Mouse (Mus musculus) megakaryocyte, adult 5-6 weeks (primary cell): ENCODE results near the gene Gm45717. TPM values are rescaled to one million over a fixed set of nuclear protein-coding genes. Genes with fewer than 3 reads are reported as not detected.

Experiments used
- ATAC-seq: 2 replicates; pipeline ENCODE4 v1.8.0; 2016; ENCODE audit warnings: mild to moderate bottlenecking, inconsistent platforms; ENCODE audit not compliant: poor library complexity, severe bottlenecking
- total RNA-seq, 2 experiments: library from RNA; stranded (forward) in 1 of 2; stranded (reverse) in 1 of 2; fragments of 153-499, 151-499 nt in 1 of 2; fragments of 221-1000, 200-1000 nt in 1 of 2; gene quantifications; 2 replicates each; pipeline versions ENCODE4 v1.2.3 to v1.2.4; 2015 to 2017

Gene Gm45717
- total RNA-seq, 2 experiments from 2014 or later = 0.88 TPM; not detected in 1

GRCm38 (mm10) chr7:140908181-140908580, 47.6 kb downstream of the Gm45717 start:
- ATAC-seq = peak; percentile 14

- no peak for ATAC-seq
These were observed 48.0 kb downstream of the Gm45717 start for GRCm38 (mm10) chr7:140907697-140908096.

GRCm38 (mm10) chr7:140907131-140907530, 48.6 kb downstream of the Gm45717 start:
- ATAC-seq = no peak

GRCm38 (mm10) chr7:140905642-140906081, 50.1 kb downstream of the Gm45717 start:
- ATAC-seq = no peak

- ATAC-seq = peak; percentile 89
These were observed 52.5 kb downstream of the Gm45717 start for GRCm38 (mm10) chr7:140903212-140903611.

GRCm38 (mm10) chr7:140902036-140902875, 53.5 kb downstream of the Gm45717 start:
- no peak for ATAC-seq

GRCm38 (mm10) chr7:140900220-140900619, 55.5 kb downstream of the Gm45717 start, which contains the start of gene Cox8b:
Cox8b (minus strand) TSS chr7:140900446.
- ATAC-seq = no peak

Other genes with a start within 250 kb of the Gm45717 start
- not detected in 2 replicates for gene Cyp2e1, start 192.2 kb downstream of the Gm45717 start, total RNA-seq (2015)
- not detected in 2 replicates for gene Cyp2e1, start 192.2 kb downstream of the Gm45717 start, total RNA-seq (2017)
- 0.21 and 0.69 TPM in 2 replicates for gene Syce1, start 168.1 kb downstream of the Gm45717 start, total RNA-seq (2015)
- 0.15 and 0.73 TPM in 2 replicates for gene Syce1, start 168.1 kb downstream of the Gm45717 start, total RNA-seq (2017)
- 0.16 TPM in 1 of 2 replicates, not detected in the other for gene Zfp941, start 133.8 kb downstream of the Gm45717 start, total RNA-seq (2015)
- gene Zfp941, start 133.8 kb downstream of the Gm45717 start, total RNA-seq (2017) = 0.22 and 0.33 TPM in 2 replicates
- gene Urah, start 120.9 kb downstream of the Gm45717 start, total RNA-seq (2015) = not detected in 2 replicates
- not detected in 2 replicates for gene Urah, start 120.9 kb downstream of the Gm45717 start, total RNA-seq (2017)
- not detected in 2 replicates for gene Scgb1c1, start 110.4 kb downstream of the Gm45717 start, total RNA-seq (2015)
- not detected in 2 replicates for gene Scgb1c1, start 110.4 kb downstream of the Gm45717 start, total RNA-seq (2017)
- gene Odf3, start 108.1 kb downstream of the Gm45717 start, total RNA-seq (2015) = not detected in 2 replicates
- not detected in 2 replicates for gene Odf3, start 108.1 kb downstream of the Gm45717 start, total RNA-seq (2017)
- gene Gm45785, start 99.6 kb downstream of the Gm45717 start, total RNA-seq (2015) = not detected in 2 replicates
- not detected in 2 replicates for gene Gm45785, start 99.6 kb downstream of the Gm45717 start, total RNA-seq (2017)
- gene Ric8a, start 99.0 kb downstream of the Gm45717 start, total RNA-seq (2015) = 41.7 and 44.7 TPM in 2 replicates
- 29.7 and 30.4 TPM in 2 replicates for gene Ric8a, start 99.0 kb downstream of the Gm45717 start, total RNA-seq (2017)
- gene Bet1l, start 98.4 kb downstream of the Gm45717 start, total RNA-seq (2015) = 12.9 and 13.2 TPM in 2 replicates
- gene Bet1l, start 98.4 kb downstream of the Gm45717 start, total RNA-seq (2017) = 15.5 and 37.7 TPM in 2 replicates
- gene Psmd13, start 74.0 kb downstream of the Gm45717 start, total RNA-seq (2015) = 87.5 and 89.5 TPM in 2 replicates
- 165 and 167 TPM in 2 replicates for gene Psmd13, start 74.0 kb downstream of the Gm45717 start, total RNA-seq (2017)
- gene Sirt3, start 73.6 kb downstream of the Gm45717 start, total RNA-seq (2015) = 7.9 and 9.1 TPM in 2 replicates
- 6.7 and 9.5 TPM in 2 replicates for gene Sirt3, start 73.6 kb downstream of the Gm45717 start, total RNA-seq (2017)
- not detected in 2 replicates for gene Cox8b, start 55.5 kb downstream of the Gm45717 start, total RNA-seq (2015)
- not detected in 2 replicates for gene Cox8b, start 55.5 kb downstream of the Gm45717 start, total RNA-seq (2017)
- not detected in 2 replicates for gene Nlrp6, start 35.0 kb downstream of the Gm45717 start, total RNA-seq (2015)
- not detected in 2 replicates for gene Nlrp6, start 35.0 kb downstream of the Gm45717 start, total RNA-seq (2017)
- gene Pgghg, start 14.5 kb downstream of the Gm45717 start, total RNA-seq (2015) = 8.7 and 9.3 TPM in 2 replicates
- 7.8 and 10.2 TPM in 2 replicates for gene Pgghg, start 14.5 kb downstream of the Gm45717 start, total RNA-seq (2017)
- gene Ifitm5, start 5.6 kb downstream of the Gm45717 start, total RNA-seq (2015) = 0.78 and 2.3 TPM in 2 replicates
- gene Ifitm5, start 5.6 kb downstream of the Gm45717 start, total RNA-seq (2017) = 1.3 TPM in 1 of 2 replicates, not detected in the other
- gene Ifitm2, start 50 bp upstream of the Gm45717 start, total RNA-seq (2015) = 773 and 813 TPM in 2 replicates
- 401 and 447 TPM in 2 replicates for gene Ifitm2, start 50 bp upstream of the Gm45717 start, total RNA-seq (2017)
- 110 and 111 TPM in 2 replicates for gene Ifitm1, start 11.3 kb upstream of the Gm45717 start, total RNA-seq (2015)
- 48.4 and 56.3 TPM in 2 replicates for gene Ifitm1, start 11.3 kb upstream of the Gm45717 start, total RNA-seq (2017)
- 2,002 and 2,201 TPM in 2 replicates for gene Ifitm3, start 54.8 kb upstream of the Gm45717 start, total RNA-seq (2015)
- gene Ifitm3, start 54.8 kb upstream of the Gm45717 start, total RNA-seq (2017) = 715 and 839 TPM in 2 replicates
- 1,773 and 2,031 TPM in 2 replicates for gene Ifitm6, start 62.0 kb upstream of the Gm45717 start, total RNA-seq (2015)
- gene Ifitm6, start 62.0 kb upstream of the Gm45717 start, total RNA-seq (2017) = 1,518 and 1,657 TPM in 2 replicates
- not detected in 2 replicates for gene Gm17387, start 73.2 kb upstream of the Gm45717 start, total RNA-seq (2015)
- gene Gm17387, start 73.2 kb upstream of the Gm45717 start, total RNA-seq (2017) = not detected in 2 replicates
- gene B4galnt4, start 105.2 kb upstream of the Gm45717 start, total RNA-seq (2015) = 1.5 and 3.0 TPM in 2 replicates
- gene B4galnt4, start 105.2 kb upstream of the Gm45717 start, total RNA-seq (2017) = 1.7 and 2.5 TPM in 2 replicates
- gene Pkp3, start 122.3 kb upstream of the Gm45717 start, total RNA-seq (2015) = 6.7 and 9.7 TPM in 2 replicates
- gene Pkp3, start 122.3 kb upstream of the Gm45717 start, total RNA-seq (2017) = 3.8 and 6.1 TPM in 2 replicates
- gene Sigirr, start 144.6 kb upstream of the Gm45717 start, total RNA-seq (2015) = 7.5 and 9.3 TPM in 2 replicates
- 7.7 and 8.2 TPM in 2 replicates for gene Sigirr, start 144.6 kb upstream of the Gm45717 start, total RNA-seq (2017)
- gene Ano9, start 161.9 kb upstream of the Gm45717 start, total RNA-seq (2015) = not detected in 2 replicates
- gene Ano9, start 161.9 kb upstream of the Gm45717 start, total RNA-seq (2017) = not detected in 2 replicates
- 7.1 and 10.2 TPM in 2 replicates for gene Ptdss2, start 166.4 kb upstream of the Gm45717 start, total RNA-seq (2015)
- gene Ptdss2, start 166.4 kb upstream of the Gm45717 start, total RNA-seq (2017) = 1.9 and 2.6 TPM in 2 replicates
- 70.5 and 86.8 TPM in 2 replicates for gene Rnh1, start 216.9 kb upstream of the Gm45717 start, total RNA-seq (2015)
- 74.2 and 94.3 TPM in 2 replicates for gene Rnh1, start 216.9 kb upstream of the Gm45717 start, total RNA-seq (2017)
- gene Hras, start 238.1 kb upstream of the Gm45717 start, total RNA-seq (2015) = 29.0 and 40.0 TPM in 2 replicates
- gene Hras, start 238.1 kb upstream of the Gm45717 start, total RNA-seq (2017) = 20.7 and 27.1 TPM in 2 replicates
- 2.1 and 2.2 TPM in 2 replicates for gene Lrrc56, start 238.2 kb upstream of the Gm45717 start, total RNA-seq (2015)
- gene Lrrc56, start 238.2 kb upstream of the Gm45717 start, total RNA-seq (2017) = 1.3 and 4.3 TPM in 2 replicates